Mouse (Mus musculus): ENCODE results near the gene Sgms2.

Gene Sgms2

DNA sequence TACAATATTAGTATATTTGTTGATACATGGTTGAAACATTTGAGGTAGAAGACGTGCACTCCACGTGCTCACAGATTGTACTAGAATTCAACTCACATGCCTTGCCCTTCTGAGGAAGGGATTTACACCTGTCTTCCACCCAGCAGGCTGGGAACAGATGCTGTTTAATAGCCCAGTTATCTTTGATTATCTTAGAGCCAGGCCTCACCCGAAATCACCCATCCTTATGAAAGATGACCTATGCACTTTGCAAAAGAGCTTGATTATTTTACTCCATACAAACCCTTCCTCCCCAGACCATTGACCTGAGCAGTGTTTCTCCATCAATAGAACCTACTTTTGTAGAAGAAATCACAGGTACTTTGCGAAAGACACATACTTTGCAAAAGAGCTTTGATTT lies 180.6 kb downstream of the Sgms2 start:
- DNase-seq (ENCODE audit: extremely low spot score, low spot score), result no peak

DNA sequence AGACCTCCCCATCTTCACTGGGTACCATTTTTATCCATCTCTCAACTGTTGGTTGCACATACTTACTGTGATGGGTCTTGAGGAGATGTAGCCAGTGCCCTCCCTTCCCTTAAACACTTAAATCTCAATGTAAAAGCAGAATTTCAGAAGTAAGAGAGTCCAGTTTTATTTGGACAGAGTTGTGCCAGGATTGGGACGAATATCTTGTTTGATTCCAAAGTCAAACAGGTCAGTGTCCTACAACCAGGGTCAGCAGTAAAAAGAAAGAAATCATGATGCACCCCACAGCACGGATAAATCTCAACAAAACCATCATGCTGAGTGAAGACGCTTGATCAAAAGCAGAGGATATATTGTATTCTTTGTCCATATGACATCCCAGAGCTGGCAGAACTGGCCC lies 183.4 kb downstream of the Sgms2 start:
- no peak for DNase-seq (ENCODE audit: extremely low spot score, low spot score)

DNA sequence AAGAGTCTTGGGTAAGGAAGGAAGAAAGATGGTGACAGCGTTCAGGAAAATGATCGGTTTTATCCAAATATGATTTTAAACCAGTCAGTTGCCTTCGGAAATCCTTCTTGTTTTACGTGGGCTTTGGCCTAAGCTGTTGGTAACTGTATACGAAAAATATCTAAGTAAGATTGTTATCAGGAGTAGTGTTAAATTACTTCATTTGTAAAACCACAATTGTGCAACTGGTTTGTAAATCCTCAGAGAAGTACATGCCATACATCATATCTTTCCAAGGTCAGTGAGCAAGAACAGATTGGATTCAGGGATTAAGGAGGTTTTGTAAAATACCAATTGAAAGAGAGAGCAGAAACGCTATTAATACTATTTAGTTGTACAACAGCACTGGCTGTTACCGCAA lies 185.0 kb downstream of the Sgms2 start:
- DNase-seq (ENCODE audit: extremely low spot score, low spot score), result no peak

DNA sequence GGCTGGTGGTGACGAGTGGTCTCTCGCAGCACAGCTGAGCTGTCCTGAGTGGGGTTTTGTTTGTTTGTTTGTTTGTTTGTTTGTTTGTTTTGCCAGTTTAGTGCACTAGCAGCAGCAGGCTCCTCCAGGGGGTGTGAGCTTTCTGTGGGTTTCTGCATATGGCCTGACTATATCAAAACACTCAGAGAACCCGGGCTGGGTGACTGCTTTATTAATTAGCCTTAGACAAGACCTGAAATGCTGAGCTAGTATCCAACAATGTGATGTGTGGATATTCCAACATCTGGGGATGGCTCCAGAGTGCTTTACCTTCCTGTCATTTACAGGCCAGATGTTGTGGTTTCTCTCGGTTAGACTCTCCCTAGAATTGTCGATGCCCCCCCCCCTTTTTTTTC lies 187.9 kb downstream of the Sgms2 start:
- no peak for DNase-seq (ENCODE audit: extremely low spot score, low spot score)

DNA sequence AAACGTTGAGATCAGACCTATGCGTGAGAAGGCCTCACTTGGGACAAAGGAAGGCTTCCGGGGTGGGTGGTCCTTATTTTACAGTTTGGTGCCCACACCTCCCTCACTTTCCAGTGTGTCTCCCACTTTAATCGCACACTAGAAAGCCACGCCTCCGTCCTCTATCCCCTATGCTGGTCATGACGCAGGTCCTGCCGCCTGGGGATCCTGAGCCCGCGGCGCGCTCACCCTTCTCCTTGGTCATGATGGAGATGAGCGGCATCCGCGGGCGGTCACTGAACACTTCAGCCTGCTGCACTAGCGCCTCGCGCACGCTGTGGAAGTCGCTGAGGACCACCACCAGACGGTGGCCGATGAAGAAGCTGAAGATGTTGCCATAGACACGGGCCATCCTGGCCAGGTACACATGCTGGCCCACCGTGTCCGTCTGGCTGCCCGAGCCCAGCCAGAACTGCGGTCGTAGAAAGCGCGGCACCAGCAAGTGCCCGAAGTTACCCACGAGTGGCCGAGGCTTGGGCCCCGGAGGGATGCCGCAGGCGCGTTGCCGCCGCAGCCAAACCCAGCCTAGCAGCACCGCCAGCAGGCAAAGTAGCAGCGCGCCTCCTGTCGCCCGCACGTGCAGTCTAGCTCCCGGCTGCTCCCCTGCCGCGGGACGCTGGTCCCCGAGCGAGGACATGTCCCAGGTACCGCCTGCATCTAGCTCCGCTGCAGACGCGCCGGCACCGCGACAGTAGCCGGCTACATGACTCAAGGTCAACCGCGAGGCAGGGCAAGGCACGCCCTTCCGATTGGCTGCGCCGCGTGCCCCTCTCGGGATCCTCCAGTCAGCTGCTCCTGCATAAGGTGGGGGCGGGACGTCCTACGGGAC lies 188.5 kb downstream of the Sgms2 start, which contains the start of gene Cyp2u1:
TSS of gene Cyp2u1 (minus strand) at position 776 of the 868 bp plus-strand sequence.
- DNase-seq (ENCODE audit: extremely low spot score, low spot score), result peak; percentile 88

DNA sequence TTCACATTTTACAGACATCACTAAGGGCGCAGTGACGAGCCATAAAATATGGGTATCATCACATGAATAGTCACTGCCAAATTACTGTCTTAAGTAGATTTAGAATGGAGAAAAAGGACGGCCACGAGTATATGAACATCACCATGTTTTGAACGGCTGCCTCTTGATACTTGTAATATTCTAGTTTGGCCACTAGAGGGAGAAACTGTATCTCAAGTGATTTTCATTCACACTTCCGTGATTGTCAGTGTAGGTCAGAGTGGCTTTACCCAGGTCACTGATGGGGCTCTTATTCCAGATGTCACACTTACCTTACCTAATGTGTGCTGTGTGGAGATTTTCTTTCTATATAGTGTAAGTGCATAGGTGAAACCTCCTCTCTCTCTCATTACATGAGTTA lies 191.3 kb downstream of the Sgms2 start:
- no peak for DNase-seq (ENCODE audit: extremely low spot score, low spot score)

DNA sequence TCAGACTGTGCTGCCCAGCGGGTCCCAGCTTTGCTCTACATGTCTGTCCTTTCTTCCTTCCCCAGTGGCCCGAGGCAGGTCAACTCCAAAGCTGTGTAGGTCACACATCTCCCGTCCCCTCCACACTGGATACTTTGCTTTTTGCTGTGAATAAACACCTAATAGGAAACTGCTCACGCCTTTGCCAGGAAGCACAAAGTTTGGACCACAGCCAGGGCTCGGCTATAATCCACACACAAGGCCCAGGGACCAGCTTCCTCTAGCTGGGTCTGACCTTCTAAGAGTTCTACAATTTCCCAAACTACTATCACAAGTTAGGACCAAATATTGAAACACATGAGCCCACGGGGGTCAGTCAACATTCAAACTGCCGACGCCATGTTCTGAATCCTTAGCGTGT lies 192.1 kb downstream of the Sgms2 start:
- DNase-seq (ENCODE audit: extremely low spot score, low spot score), result no peak

DNA sequence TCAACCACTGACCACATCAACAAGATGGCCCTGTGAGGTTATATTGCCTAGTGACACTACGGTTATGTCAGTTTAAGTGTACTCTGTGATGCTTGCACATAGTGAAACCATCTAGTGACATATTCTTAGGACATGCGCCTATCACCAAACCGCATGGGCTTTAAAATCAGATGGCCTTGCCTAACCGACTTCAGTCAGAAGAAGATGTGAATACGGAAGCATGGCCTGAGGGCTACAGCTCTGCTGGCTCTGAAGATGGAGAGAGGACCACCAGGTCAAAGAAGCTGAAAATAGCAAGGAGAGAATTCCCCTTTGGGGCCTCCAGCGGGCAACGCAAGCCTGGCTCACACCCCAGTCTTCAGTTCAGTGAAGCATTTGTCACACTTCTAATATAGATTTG lies 194.3 kb downstream of the Sgms2 start:
- no peak for DNase-seq (ENCODE audit: extremely low spot score, low spot score)

DNA sequence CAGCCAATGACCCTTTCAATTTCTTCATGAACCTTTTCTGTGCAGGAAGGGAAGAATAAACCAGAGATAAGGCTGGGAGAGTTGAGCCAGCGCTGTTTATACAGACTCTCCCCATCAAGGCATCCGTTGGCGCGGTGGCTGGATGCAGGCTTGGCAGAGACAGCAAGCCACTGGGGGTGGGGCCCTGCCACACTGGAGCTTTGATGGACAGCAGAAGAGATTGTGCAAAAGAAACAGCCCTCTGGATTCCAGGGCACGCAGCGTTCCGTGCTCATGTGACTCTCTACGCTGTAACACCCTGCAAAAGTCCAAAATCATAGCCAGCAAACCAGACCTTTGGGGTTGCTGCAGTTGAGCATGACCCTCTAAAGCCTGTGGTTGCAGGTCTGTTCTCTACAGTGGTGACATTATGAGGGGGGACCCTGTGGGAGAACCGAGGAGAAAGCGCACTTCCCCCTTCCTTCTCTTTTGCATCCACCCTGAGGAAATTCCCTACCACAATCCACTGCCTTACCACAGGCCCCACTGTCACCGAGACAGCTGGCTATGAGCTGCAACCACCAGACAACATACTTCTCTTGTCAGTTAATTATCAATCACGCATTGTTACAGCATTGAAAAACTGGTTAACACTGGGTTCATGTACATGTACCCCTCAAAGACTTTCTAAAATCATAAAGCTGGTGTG lies 195.6 kb downstream of the Sgms2 start:
- DNase-seq (ENCODE audit: extremely low spot score, low spot score), result no peak

DNA sequence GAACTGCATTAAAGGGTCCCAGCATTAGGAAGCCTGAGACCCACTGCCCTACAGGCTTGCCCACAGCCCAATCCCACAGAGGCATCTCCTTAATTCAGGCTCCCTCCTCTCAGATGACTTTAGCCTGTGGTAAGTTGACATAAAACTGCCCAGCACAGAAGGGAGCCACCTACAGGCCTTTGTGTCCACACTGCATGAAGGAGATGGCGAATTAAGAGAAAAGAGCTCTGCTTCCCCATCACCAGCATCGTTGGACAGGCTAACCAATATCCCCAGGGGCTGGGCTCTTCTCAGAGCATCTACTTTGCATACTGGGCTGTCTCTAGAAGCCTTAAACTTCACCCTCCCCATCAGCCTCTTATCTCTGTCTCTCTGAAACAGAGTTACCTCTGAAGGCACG lies 196.7 kb downstream of the Sgms2 start:
- DNase-seq (ENCODE audit: extremely low spot score, low spot score), result no peak

DNA sequence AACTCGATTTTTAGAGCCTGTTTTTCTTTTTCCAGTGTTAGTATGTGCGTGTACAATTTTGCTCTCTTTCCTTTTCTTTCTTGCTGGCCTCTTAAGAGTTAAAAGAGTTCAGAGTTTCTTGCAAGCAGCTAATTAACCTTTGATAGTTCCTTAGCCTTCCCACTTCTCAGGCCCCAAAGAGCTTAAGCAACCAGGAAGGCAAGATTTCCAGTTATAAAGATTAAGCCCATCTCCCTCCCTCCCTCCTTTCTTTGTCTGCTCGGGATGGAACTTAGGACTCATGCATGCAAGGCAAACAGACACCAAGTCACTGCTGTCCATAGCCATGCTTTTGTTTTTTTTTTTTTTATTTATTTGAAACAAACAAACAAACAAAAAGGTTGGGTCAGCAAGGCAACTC lies 198.3 kb downstream of the Sgms2 start:
- DNase-seq (ENCODE audit: extremely low spot score, low spot score), result no peak

DNA sequence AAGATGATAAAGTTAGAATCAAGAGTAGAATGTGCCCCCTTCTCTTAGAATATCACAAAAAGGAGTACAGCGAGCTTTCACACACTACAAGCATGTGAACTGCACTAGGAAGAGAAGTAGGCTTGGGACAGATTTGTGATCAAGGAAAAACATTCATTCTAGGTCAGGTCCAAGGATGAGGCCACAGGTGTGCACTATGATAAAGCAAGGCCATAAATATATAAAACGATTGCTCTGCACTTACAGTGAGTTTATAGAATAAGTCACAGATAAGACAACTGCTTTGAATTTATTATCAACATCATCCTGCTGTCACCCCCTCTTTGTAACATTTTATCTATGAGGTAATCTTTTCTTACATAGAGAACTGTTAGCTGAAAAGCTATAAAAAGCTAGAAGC lies 198.9 kb downstream of the Sgms2 start:
- no peak for DNase-seq (ENCODE audit: extremely low spot score, low spot score)

DNA sequence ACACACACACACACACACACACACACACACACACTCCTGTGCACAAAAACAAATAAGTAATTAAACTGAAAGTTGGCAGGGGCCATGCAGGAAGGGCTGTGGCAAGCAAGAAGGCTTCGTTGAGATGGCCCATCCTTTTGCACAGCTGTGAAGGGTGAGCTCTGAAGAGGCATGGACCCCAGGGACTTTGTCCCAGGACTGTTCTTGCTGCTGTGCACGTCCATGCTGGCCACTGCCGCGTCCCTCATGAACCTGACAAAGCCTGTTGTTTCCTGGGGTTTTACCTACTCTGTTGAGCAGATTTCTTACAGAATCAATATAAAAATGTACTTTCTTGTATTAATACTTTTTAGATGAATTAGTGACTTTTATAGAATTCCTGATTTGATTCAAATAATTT lies 199.3 kb downstream of the Sgms2 start:
- no peak for DNase-seq (ENCODE audit: extremely low spot score, low spot score)

DNA sequence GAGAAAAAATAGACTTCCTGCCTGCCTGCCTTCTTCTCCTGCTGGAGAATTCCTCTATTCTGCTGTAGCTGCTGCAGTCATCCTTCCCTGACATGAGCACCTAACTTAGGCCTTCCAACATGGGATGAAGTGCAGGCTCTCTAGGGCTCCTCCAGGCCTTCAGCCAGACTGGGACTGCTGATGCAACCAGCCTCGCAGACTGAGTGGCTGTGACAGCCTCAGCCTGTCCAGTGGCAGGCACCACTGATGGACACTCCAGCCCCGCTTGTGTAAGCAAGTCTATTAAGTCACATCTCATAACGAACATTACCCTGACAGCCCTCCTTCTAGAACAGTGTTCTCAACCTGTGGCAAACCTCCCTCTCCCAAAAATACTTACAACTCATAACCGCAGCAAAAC lies 217.1 kb downstream of the Sgms2 start:
- no peak for DNase-seq (ENCODE audit: extremely low spot score, low spot score)

DNA sequence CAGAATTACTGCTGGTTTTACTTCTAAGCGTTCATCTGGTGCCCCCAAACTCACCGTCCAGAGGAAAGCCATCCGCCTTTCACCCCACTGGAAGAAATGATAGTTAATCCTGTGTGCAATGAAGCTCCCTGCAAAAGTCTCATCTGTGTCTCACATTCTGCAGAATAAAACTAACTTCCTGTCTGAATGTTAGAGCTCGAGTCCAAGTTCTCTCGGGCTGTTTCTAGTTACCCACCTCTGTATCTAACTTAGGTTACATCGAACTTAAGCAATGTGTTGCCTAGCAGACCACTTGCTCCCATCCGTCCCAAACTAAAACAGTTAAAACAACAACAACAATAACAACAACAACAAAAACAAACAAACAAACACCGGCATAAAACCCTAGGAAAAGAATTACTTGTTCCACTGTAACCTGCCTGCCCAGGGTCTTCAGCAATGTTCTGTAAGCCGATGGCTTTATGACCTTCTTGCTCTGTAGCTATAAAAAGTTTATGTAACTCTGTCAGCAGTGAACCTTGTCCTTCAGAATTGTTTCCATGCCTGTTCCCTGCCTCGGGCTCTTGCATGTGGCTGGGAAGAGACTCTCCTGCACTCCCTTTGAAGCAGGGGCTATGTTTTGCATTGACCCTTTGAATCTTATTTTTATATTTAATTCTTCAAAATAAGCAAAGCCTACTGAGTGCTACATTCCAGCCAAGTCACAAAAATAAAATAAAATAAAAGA lies 218.7 kb downstream of the Sgms2 start:
- no peak for DNase-seq (ENCODE audit: extremely low spot score, low spot score)

DNA sequence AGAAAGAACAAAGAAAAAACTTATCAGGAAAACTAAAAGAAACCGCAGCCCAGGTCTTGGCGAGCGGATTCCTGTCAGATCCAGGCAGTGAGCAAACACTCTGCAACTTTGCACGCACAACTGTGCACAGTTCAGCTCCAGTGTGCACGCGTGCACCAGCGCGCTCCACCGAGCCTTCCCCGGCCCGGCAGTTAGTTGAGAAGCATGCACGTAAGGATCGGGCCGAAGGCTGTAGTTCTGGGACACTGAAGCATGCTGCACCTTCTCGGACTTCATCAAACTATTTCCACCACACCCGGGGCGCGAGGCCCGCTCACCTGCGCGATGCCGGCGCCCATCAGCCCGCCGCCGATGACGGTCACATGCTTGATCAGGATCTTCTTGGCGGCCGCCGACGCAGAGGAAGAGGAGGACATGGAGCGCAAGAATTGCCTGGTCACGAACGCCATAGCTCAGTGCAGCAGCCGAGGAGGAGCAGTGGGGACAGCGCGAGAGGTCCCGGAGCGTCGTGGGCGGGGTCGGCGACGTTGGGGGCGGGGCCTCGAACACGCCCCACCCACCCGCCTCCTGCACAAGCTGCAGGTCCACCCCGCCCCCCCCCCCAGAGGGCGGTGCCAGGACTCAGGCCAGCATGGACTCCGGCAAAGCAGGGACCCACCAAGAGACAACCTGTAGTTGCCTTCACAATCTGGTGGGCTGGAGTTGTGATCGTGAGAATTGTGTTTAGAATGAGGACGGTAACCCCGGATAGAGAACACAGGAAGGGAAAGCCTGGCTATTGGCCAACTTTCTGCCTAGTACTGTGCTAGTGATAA lies 219.4 kb downstream of the Sgms2 start, which contains the start of gene Hadh:
TSS of gene Hadh (minus strand) at position 543 of the 815 bp plus-strand sequence.
- peak; percentile 88 for DNase-seq (ENCODE audit: extremely low spot score, low spot score)

DNA sequence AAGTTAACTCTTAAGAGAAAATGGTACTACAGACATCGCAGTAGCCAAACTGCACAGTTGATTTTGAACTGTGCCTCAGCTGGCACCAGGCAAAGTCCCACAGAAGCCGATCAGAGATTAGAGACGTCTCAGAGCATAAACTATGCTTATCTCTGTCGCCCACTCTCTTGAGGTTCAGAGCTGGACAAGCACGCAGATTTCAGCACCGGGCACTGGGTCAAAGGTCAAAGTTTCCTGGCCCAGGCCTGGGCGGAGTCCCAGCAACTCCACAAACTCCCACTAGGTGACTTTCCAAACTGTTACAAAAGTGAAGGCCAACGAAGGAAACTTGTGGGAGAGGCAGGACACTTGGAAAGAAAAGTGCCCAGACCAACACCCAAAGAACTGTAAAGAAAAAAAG lies 220.1 kb downstream of the Sgms2 start:
- peak; percentile 56 for DNase-seq (ENCODE audit: extremely low spot score, low spot score)

DNA sequence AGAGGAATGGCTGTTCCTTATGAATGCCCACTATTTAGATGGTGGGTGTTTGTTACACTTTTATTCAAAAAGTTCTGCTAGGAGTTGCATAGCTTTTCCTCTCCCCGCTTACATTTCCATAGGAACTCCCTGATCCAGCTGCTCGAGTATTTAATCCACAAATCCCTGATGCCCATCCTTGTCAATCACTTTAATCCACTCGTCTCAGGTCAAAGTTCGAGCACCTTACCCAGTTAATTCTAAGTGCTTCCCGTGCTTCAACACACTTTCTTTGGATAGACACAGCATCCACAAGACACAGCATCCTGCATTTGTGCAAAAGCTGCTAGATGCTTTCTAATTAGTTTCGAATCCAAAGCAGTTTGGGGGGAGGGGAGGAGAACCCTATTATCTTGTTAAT lies 220.8 kb downstream of the Sgms2 start:
- DNase-seq (ENCODE audit: extremely low spot score, low spot score), result no peak

Measured in neural tube, embryonic 10.5 days (tissue).